Mouse (Mus musculus) left cerebral cortex, adult 11 months (tissue): ENCODE data around the gene Wdr27.

Experiments
- DNase-seq: peaks from one replicate; pipeline ENCODE4 v3.0.0; 2022; ENCODE audit warnings: low spot score

Gene Wdr27

DNA sequence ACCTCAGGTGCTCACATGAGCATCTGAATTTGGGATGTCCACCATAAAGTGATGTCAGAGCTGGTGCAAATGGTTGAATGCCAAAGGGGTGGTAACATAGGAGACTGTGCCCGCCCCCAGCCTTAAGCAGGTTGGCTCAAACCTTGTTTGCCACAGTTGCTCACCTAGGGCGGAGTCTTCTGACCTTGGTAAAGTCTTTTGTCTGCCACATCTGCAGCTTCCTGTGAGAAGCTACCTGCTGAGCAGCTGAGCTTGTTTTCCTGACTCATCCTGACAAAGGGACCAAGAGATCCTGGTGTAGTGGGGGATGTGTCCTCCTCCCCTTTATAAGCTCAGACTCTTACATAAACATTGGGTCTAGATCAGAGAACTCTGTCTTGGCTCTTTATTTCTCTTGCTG, 125.0 kb downstream of the Wdr27 start:
- no peak for DNase-seq

DNA sequence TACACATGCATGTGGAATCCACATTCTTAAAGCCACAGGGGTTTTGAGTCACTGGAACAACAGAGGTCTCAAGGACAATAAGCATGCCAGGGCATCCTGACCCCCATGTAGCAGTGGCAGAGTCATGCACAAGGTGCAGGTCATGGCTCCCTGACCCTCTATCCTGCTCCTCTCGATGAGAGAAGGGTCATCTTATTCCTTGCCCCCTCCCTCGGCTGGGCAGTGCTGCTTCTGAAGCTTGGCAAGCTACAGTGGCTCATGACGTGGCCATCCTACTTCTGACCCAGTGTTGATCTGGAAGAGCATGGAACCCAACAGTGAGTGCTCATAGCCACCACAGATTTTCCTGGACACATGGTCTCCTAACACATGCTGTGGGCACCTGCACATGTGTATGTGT, 126.9 kb downstream of the Wdr27 start:
- no peak for DNase-seq

DNA sequence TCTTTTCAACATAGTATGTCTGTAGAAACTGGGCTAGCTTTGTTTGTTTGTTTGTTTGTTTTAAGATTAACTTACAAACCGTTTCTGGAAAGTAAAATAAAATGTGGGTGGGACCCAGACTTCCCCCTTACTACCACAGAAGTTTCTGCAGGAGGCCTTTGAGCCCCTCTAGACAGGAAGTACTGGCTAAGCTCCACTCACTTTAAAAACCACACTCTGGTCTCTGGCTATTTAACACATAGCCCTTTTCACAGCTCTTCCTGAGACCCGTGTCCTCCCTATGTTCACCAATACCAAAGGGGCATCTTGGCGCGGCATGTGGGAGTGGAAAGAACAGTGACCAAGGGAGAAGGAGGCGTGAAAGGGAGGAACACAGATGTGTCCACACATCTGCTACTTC, 127.7 kb downstream of the Wdr27 start:
- DNase-seq: no peak

DNA sequence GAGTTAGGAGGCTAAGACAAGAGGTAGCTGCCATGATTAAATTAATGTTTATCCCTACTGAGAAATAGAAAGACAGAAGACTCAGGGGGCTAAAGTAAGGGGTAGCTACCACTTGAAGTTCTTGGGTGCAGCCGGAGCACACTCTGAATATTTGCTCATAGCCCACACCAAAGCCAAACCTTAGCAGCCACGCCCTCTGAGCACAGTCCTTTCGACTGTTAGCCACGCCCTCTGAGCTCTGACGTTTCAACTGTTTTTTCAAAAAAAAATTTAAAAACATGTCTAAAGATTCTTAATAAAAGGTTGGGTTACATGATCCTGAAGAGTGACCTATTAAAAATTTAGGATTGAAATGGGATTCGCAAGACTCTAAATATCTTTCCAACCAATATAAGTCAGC, 130.3 kb downstream of the Wdr27 start:
- DNase-seq: no peak

DNA sequence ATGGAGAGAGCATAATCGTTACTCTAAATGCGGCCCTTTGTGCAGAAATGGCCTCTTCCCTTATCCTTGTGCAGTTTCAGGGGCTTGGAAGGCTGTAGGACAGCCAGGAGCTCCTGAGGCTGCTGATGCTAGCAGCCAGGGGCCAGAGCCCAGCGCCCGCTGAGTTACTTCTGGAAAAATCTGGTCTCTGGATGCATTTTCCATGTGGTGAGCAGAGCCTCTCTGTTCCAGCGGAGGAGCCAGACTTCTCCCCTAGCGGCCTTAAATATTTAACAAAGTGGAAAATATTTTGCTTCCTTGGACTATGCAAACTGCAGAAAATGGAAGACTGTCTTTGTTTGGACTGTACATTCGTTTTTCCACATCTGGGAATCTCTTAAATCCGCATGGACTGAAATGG, 130.9 kb downstream of the Wdr27 start:
- no peak for DNase-seq

DNA sequence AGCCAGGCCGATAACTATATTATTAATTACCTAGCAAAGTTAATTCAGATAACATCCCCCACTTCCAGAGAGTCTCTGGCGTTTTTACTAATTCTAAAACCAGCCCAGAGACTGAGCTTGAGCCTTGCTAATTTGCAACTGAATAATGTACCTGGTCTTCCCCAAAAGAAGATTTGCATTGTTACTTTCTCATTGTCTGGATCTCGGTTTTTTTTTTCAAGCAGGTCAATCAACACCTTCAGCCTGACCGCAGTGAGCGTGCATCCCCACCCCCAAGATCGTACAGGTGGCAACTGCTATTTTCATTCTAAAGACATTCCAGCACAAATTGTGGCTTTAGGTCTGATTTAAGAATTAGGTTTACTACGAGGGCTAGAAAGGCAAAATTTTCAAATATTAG, 136.2 kb downstream of the Wdr27 start:
- no peak for DNase-seq

DNA sequence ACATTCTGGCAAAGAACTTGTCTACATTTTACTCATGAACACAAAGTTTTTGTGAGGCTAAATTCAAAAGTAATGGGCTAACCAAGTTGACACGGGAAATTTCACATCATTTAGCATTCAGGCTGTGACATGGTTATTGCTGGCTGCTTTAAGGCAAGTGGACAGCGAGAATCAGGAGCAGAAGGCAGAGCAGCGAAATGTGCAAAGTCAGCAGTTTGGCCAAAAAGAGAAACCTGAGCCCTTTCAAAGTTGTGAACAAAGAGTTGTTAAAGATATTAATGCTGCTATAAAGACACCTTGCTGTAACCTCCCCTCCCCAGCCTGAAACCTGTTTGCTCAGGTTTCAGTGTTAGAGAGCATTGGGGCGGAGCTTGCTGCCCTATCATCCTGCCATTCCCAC, 143.7 kb downstream of the Wdr27 start:
- no peak for DNase-seq

DNA sequence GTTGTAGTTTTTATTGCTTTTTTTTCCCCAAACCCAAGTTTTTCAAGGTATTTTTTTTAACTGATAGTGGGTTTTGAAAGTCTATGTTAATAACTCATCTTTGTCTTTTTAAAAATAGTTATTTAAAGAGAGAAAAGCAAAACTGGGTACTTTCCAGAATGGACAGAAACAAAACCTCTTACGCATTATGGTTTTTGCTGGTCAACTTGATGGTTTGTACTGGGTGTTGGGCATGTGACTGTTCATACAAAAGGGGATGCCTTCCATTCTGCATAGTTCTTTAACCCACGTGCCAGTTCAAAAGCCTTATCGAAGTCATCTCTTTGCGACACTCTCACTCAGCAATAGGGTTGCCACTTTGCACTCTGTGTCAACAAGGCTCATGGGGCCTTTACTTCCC, 147.9 kb downstream of the Wdr27 start:
- no peak for DNase-seq

DNA sequence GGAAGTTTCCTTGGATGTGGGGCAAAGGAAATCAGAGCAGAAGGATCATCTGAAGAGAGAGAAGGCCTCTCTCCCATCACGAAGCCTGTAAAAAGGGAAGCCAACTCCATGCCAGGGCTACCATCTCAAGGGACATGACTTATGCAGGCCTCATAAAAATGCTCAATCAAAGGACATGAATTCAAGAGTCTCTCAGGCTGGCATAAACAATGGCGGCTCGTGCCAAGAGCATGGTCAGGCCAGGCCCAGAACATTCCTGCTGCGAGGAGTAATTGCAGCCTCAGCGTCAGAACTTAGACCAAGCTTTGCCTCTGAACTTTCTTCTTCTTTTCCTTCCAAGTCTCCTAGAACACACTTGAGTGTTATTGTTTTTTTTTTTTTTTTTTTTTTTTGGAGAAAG, 163.6 kb downstream of the Wdr27 start:
- no peak for DNase-seq

DNA sequence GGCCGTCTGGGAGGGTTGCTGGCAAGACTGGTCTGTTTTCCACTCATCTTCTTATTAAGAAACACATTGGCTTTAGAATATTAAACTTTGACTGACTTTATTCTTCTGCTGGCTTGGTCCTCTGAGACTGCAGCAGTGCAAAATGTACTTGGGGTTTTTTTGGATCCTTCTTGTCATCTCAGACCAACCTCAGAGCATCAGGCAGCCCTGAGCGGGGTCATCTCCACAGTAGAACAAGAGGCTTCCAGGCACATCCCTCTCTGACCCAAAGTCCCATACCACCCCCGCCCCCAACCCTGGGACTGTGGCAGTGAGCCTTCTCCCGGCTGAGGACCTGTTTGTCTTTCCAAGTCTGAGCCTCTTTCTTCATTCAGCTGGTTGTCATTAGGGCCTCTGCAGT, 171.6 kb downstream of the Wdr27 start:
- no peak for DNase-seq

DNA sequence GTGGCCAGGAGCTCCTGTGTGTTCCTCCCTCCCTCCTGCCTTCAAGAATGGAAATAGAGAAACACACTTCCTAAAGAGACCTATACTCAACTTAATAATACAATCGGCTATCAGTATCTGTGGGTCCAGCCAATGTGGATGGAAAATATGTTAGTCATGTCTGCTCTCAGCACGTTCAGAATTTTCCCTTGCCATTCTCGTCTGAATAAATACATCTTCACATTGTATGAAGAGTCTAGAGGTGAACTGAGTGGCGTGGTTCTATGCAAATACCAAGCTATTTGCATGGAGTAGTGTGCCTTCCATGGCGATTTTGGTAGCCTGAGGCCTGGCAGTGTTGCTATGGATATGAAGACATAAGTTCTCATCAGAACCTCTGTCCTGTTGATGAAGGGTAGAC, 172.6 kb downstream of the Wdr27 start:
- DNase-seq: no peak
